Mouse (Mus musculus) testis, adult 10 weeks (tissue): ENCODE data around the gene Ngfr. TPM values are rescaled to one million over a fixed set of nuclear protein-coding genes. Genes with fewer than 3 reads are reported as not detected.

Experiments
- polyA plus RNA-seq: library from polyadenylated mRNA; stranded (reverse); fragments of 350-450 nt; fragmentation: Illumina TruSeq; extraction: RNeasy Lipid Tissue Mini Kit (QIAGEN cat#74804); gene quantifications from one replicate; pipeline ENCODE4 v1.2.3, GENCODE M21; 2014; ENCODE audit warnings: low read depth, low replicate concordance

The Ngfr gene
- 1.4 TPM for polyA plus RNA-seq

DNA sequence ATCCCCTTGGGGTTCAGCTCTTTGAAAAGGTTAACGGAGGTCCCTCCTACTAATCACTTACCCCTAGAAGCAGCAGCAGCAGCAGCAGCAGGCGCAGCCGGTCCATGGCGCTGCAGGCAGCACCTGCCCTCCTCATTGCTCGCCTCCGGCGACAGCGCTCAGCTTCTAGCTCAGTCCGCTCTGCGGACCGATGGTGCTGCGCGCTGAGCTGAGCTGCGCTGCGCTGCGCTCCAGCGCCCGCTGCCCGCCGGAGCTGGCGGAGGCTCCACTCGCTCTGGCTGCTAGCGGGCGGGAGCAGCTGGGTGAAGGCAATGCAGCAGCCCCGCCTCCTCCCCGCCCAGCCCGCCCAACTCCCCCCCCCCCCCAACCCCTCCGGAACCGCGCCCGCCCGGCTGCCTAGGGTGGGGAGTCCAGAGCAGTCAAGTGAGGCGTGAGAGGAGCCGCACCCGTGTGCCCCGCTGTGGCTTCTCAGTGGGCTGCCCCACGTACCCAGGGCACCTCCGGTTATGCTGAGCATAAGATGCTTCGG, at the start of gene Ngfr:
Ngfr (minus strand) TSS at position 313 of the 529 bp plus-strand sequence.

Other genes with a start within 250 kb of the Ngfr start
- 22.6 TPM for gene Slc35b1, start 203.0 kb downstream of the Ngfr start, polyA plus RNA-seq
- gene Spop, start 173.7 kb downstream of the Ngfr start, polyA plus RNA-seq = 32.6 TPM
- not detected for gene Nxph3, start 73.2 kb downstream of the Ngfr start, polyA plus RNA-seq
- gene Phb, start 79.2 kb upstream of the Ngfr start, polyA plus RNA-seq = 3.4 TPM
- 7.0 TPM for gene Zfp652, start 124.9 kb upstream of the Ngfr start, polyA plus RNA-seq
- 0.36 TPM for gene B130006D01Rik, start 135.9 kb upstream of the Ngfr start, polyA plus RNA-seq
- gene Phospho1, start 236.8 kb upstream of the Ngfr start, polyA plus RNA-seq = 8.1 TPM
- 0.42 TPM for gene Gngt2, start 249.5 kb upstream of the Ngfr start, polyA plus RNA-seq